Mouse (Mus musculus): ENCODE data around the gene Uqcc2.

- TF ChIP-seq POLR2A (IDR thresholded peaks at IDR 0.05; ENCODE audit: low read depth, low read length) (no peak), CTCF (IDR thresholded peaks at IDR 0.05; ENCODE audit: extremely low read depth, insufficient read depth, insufficient read length, insufficient replicate concordance) (no peak)
Measured at GRCm38 (mm10) chr17:27166901-27167300, 33.2 kb upstream of the Uqcc2 start.
